Mouse (Mus musculus): ENCODE data around the gene Pigz. TPM values are rescaled to one million over a fixed set of nuclear protein-coding genes. Genes with fewer than 3 reads are reported as not detected.

The Pigz gene
- polyA plus RNA-seq (2015; fragmentation: Illumina TruSeq; extraction: RNeasy Lipid Tissue Mini Kit (QIAGEN cat#74804); ENCODE audit: insufficient read depth, low read depth, low replicate concordance): not detected

DNA sequence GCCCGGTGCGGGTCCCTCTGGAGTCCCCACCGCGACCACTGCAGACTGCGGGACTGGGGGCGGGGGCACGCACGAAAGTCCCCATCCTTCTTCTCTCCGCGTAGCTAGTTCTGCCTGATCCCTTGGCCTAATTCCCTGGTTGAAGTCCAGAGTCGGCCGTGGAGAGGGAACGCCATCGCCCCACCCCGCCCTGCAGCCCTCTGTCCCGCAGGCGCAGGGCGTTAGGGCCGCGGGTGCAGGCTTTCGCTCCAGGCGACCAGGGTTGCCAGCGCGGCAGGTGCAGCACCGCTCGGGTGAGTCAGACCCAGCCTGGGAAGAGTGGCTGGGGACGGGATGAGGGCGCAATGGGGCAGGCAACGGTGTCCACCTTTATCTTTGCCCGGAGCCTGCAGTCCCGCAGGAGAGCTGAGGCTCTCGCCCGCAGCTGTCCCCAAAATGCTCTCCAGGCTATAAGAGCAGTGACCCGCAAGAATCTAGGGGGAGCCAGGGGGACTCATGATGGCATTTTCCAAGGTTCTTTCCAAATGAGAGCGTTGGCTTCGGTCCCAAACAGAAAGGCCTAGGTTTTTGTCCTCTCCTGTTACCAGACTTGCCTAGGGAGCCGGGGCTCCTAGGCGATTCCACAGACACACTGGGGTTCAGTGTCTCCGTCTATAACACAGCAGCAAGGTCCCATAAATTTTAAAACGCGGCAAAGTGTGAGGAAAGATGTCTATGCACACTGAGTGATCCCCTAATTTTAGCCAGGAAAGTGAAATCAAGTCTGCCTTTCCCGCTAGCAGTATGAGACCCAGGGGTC, at the start of gene Pigz:
Pigz (plus strand) TSS at position 101 of the 799 bp plus-strand sequence.

GRCm38 (mm10) chr16:31948345-31948774, 14.7 kb downstream of the Pigz start, which contains the start of the genes 0610012G03Rik and Ncbp2:
Gene 0610012G03Rik (minus strand): TSS chr16:31948494.
Gene Ncbp2 (plus strand): TSS chr16:31948513.

Other genes with a start within 250 kb of the Pigz start
- not detected for gene Meltf, start 55.0 kb upstream of the Pigz start, polyA plus RNA-seq (2015; fragmentation: Illumina TruSeq; extraction: RNeasy Lipid Tissue Mini Kit (QIAGEN cat#74804); ENCODE audit: insufficient read depth, low read depth, low replicate concordance)
- gene 0610012G03Rik, start 14.6 kb downstream of the Pigz start, polyA plus RNA-seq (2015; fragmentation: Illumina TruSeq; extraction: RNeasy Lipid Tissue Mini Kit (QIAGEN cat#74804); ENCODE audit: insufficient read depth, low read depth, low replicate concordance): 9.5 TPM
- gene Ncbp2, start 14.7 kb downstream of the Pigz start, polyA plus RNA-seq (2015; fragmentation: Illumina TruSeq; extraction: RNeasy Lipid Tissue Mini Kit (QIAGEN cat#74804); ENCODE audit: insufficient read depth, low read depth, low replicate concordance): 10.2 TPM
- gene Senp5, start 69.4 kb downstream of the Pigz start, polyA plus RNA-seq (2015; fragmentation: Illumina TruSeq; extraction: RNeasy Lipid Tissue Mini Kit (QIAGEN cat#74804); ENCODE audit: insufficient read depth, low read depth, low replicate concordance): 3.4 TPM
- gene Pak2, start 145.5 kb downstream of the Pigz start, polyA plus RNA-seq (2015; fragmentation: Illumina TruSeq; extraction: RNeasy Lipid Tissue Mini Kit (QIAGEN cat#74804); ENCODE audit: insufficient read depth, low read depth, low replicate concordance): 7.0 TPM
- gene Pigx, start 165.9 kb downstream of the Pigz start, polyA plus RNA-seq (2015; fragmentation: Illumina TruSeq; extraction: RNeasy Lipid Tissue Mini Kit (QIAGEN cat#74804); ENCODE audit: insufficient read depth, low read depth, low replicate concordance): 8.1 TPM
- 4.2 TPM for gene Cep19, start 165.9 kb downstream of the Pigz start, polyA plus RNA-seq (2015; fragmentation: Illumina TruSeq; extraction: RNeasy Lipid Tissue Mini Kit (QIAGEN cat#74804); ENCODE audit: insufficient read depth, low read depth, low replicate concordance)
- 7.9 TPM for gene Nrros, start 231.7 kb downstream of the Pigz start, polyA plus RNA-seq (2015; fragmentation: Illumina TruSeq; extraction: RNeasy Lipid Tissue Mini Kit (QIAGEN cat#74804); ENCODE audit: insufficient read depth, low read depth, low replicate concordance)
- not detected for gene Bex6, start 246.0 kb downstream of the Pigz start, polyA plus RNA-seq (2015; fragmentation: Illumina TruSeq; extraction: RNeasy Lipid Tissue Mini Kit (QIAGEN cat#74804); ENCODE audit: insufficient read depth, low read depth, low replicate concordance)